ENCODE assay signal across 19 mouse cellular contexts in genomic region chr2:143940406-143940805, GRCm38 (mm10). TPM values are rescaled to one million over a fixed set of nuclear protein-coding genes. Genes with fewer than 3 reads are reported as not detected.
A peak's percentile ranks its signal among the peaks of the same experiment; 100 is the strongest.
DNase-seq lines count a peak whose midpoint lies in the region; ATAC-seq and TF ChIP-seq lines count a peak whose summit lies in the region.
"Had no signal": no experiment of that assay in that cellular context is flagged by ENCODE, and none has a peak within 500 bp of the region (broad histone marks: within the 10 kb centered on the region; RNA-seq: fewer than 3 reads in every experiment).

No protein-coding gene starts in this region.

- H3K9me3 ChIP-seq in intestine, embryonic 14.5 days (ENCODE audit: control insufficient read depth, low read length) = no peaks in the 10 kb centered on the region
- no peaks in the 10 kb centered on the region for H3K9me3 ChIP-seq in intestine, postnatal 0 days (ENCODE audit: control insufficient read depth)
- no peaks in the 10 kb centered on the region for H3K9me3 ChIP-seq in embryonic facial prominence, embryonic 15.5 days (replicated peaks)
- H3K9me3 ChIP-seq: forebrain, embryonic 10.5 days; hindbrain, embryonic 13.5 days; intestine, embryonic 15.5 days; limb, embryonic 15.5 days had no signal

- no peak overlapping the region for H3K27ac ChIP-seq in intestine, embryonic 14.5 days (ENCODE audit: low read depth)
- H3K27ac ChIP-seq in intestine, postnatal 0 days (ENCODE audit: low read depth, low read length) = no peak overlapping the region
- H3K27ac ChIP-seq in embryonic facial prominence, embryonic 15.5 days (replicated peaks) = no peak overlapping the region
- H3K27ac ChIP-seq: forebrain, embryonic 10.5 days; hindbrain, embryonic 13.5 days; intestine, embryonic 15.5 days; kidney, postnatal 0 days; limb, embryonic 15.5 days had no signal

- DNase-seq in intestine, embryonic 14.5 days (ENCODE audit: low spot score) = peak; percentile 42
- DNase-seq in Muller cell, postnatal 12 days (ENCODE audit: inconsistent ontology term) = peak; percentile 50
- DNase-seq in ovary, postnatal 14 days (ENCODE audit: low spot score) = no peak
- DNase-seq in layer of hippocampus, adult 8-10 months (ENCODE audit: low spot score in 2 of 2) = no peak
- DNase-seq: adrenal gland, postnatal 10 days; cerebellum, postnatal 14 days; gastrocnemius, postnatal 10 days; heart, postnatal 10 days; layer of hippocampus, postnatal 36 days; thymus, adult 2 months had no signal

- no peaks in the 10 kb centered on the region for H3K27me3 ChIP-seq in intestine, embryonic 14.5 days (replicated peaks; ENCODE audit: control insufficient read depth, insufficient read depth, low read length)
- no peaks in the 10 kb centered on the region for H3K27me3 ChIP-seq in intestine, postnatal 0 days (replicated peaks; ENCODE audit: control insufficient read depth, insufficient read depth, low read length)
- no peaks in the 10 kb centered on the region for H3K27me3 ChIP-seq in embryonic facial prominence, embryonic 15.5 days
- H3K27me3 ChIP-seq: hindbrain, embryonic 13.5 days; intestine, embryonic 15.5 days; limb, embryonic 15.5 days had no signal

- no peak overlapping the region for H3K4me2 ChIP-seq in intestine, embryonic 14.5 days (ENCODE audit: low read length)
- H3K4me2 ChIP-seq in intestine, postnatal 0 days (replicated peaks; ENCODE audit: low read depth) = no peak overlapping the region
- no peak overlapping the region for H3K4me2 ChIP-seq in embryonic facial prominence, embryonic 15.5 days (replicated peaks)
- H3K4me2 ChIP-seq: hindbrain, embryonic 13.5 days; intestine, embryonic 15.5 days; limb, embryonic 15.5 days had no signal

- H3K4me3 ChIP-seq in intestine, embryonic 14.5 days (ENCODE audit: low read depth, low read length) = no peak overlapping the region
- H3K4me3 ChIP-seq in intestine, postnatal 0 days (ENCODE audit: low read depth, low read length) = no peak overlapping the region
- no peak overlapping the region for H3K4me3 ChIP-seq in embryonic facial prominence, embryonic 15.5 days (replicated peaks)
- H3K4me3 ChIP-seq: forebrain, embryonic 10.5 days; hindbrain, embryonic 13.5 days; intestine, embryonic 15.5 days; limb, embryonic 15.5 days had no signal

- 87% methylated on average over 5 of the region's 5 CpGs for WGBS in intestine, embryonic 14.5 days
- WGBS in intestine, postnatal 0 days = 81% methylated on average over 5 of the region's 5 CpGs
- WGBS in embryonic facial prominence, embryonic 15.5 days = 86% methylated on average over 5 of the region's 5 CpGs

- H3K36me3 ChIP-seq in intestine, embryonic 14.5 days (ENCODE audit: control insufficient read depth, insufficient read depth, low read length) = peaks cover 64% of the 10 kb centered on the region
- peaks cover 64% of the 10 kb centered on the region for H3K36me3 ChIP-seq in intestine, postnatal 0 days (ENCODE audit: control insufficient read depth, insufficient read depth)
- peaks cover 60% of the 10 kb centered on the region for H3K36me3 ChIP-seq in embryonic facial prominence, embryonic 15.5 days

- 0 out of 2 replicates have a peak, but pooled peaks cover 3% of the 10 kb centered on the region for H3K4me1 ChIP-seq in intestine, embryonic 14.5 days (replicated peaks; ENCODE audit: control insufficient read depth, insufficient read depth, low read length)
- no peaks in the 10 kb centered on the region for H3K4me1 ChIP-seq in intestine, postnatal 0 days (replicated peaks; ENCODE audit: control insufficient read depth, insufficient read depth, low read length)
- H3K4me1 ChIP-seq in embryonic facial prominence, embryonic 15.5 days = no peaks in the 10 kb centered on the region
- H3K4me1 ChIP-seq: forebrain, embryonic 10.5 days; intestine, embryonic 15.5 days; limb, embryonic 15.5 days had no signal

- no peak overlapping the region for H3K9ac ChIP-seq in intestine, embryonic 14.5 days (ENCODE audit: low read length)
- no peak overlapping the region for H3K9ac ChIP-seq in intestine, postnatal 0 days (ENCODE audit: low read depth, low read length)
- H3K9ac ChIP-seq in embryonic facial prominence, embryonic 15.5 days = no peak overlapping the region
- H3K9ac ChIP-seq: hindbrain, embryonic 13.5 days; intestine, embryonic 15.5 days; limb, embryonic 15.5 days had no signal

- ATAC-seq in intestine, embryonic 14.5 days (replicated peaks; ENCODE audit: low FRiP score, low TSS enrichment, low read depth) = no peak
- ATAC-seq in intestine, postnatal 0 days = no peak
- 0 out of 2 replicates have a peak, but pooled peaks have one; percentile 9 for ATAC-seq in embryonic facial prominence, embryonic 15.5 days (ENCODE audit: insufficient number of reproducible peaks, low FRiP score, low TSS enrichment, low read depth)
- ATAC-seq in megakaryocyte, adult 5-6 weeks (ENCODE audit: poor library complexity, severe bottlenecking) = peak; percentile 43
- ATAC-seq: intestine, embryonic 15.5 days; midbrain, embryonic 16.5 days had no signal

- TF ChIP-seq CTCF in intestine, postnatal 0 days (IDR thresholded peaks at IDR 0.05; ENCODE audit: low read depth) = no peak

RNA-seq across cellular contexts. Expression of gene Dstn, which starts 25.3 kb away (rescaled TPM):
- 684 and 706 TPM in 2 replicates for polyA plus RNA-seq in intestine, embryonic 14.5 days (2014; fragmentation: Nextera tagmentation; extraction: Ambion mirVana)
- polyA plus RNA-seq in intestine, postnatal 0 days (2015; fragmentation: Nextera tagmentation; extraction: Ambion mirVana) = 801 and 835 TPM in 2 replicates
- polyA plus RNA-seq in embryonic facial prominence, embryonic 15.5 days (2015; fragmentation: Nextera tagmentation; extraction: Ambion mirVana) = 403 and 440 TPM in 2 replicates
- total RNA-seq in megakaryocyte, adult 5-6 weeks (2015) = 379 and 399 TPM in 2 replicates
- total RNA-seq in megakaryocyte, adult 5-6 weeks (2017) = 518 and 538 TPM in 2 replicates
- total RNA-seq in layer of hippocampus, adult 8-10 months (2022) = 100 to 1,000 TPM; 176 to 193 (median 185) TPM

Comparison
In these comparisons a context has a peak if more than half of its experiments do, and no peak if none do; other contexts are left out.
1. ATAC-seq: peak in embryonic facial prominence, embryonic 15.5 days (single experiment) and megakaryocyte, adult 5-6 weeks (single experiment); none in intestine, embryonic 14.5 days (single experiment) and intestine, postnatal 0 days (single experiment).
2. DNase-seq: peak in intestine, embryonic 14.5 days (single experiment) and Muller cell, postnatal 12 days (single experiment); none in ovary, postnatal 14 days (single experiment) and layer of hippocampus, adult 8-10 months (0 of 2).